Mouse (Mus musculus): ENCODE measurements around the gene Cd22.

GRCm38 (mm10) chr7:30873083-30873482 is 7.1 kb downstream of the Cd22 start:
- TF ChIP-seq CTCF (conservative IDR thresholded peaks at IDR 0.05 in 1 of 2, IDR thresholded peaks at IDR 0.05 in 1 of 2; ENCODE audit: low read depth in 2 of 2, low read length in 2 of 2) (peak; percentile 18 to 87; a peak in 3 of 4 replicates), POLR2A (IDR thresholded peaks at IDR 0.05; ENCODE audit: low read depth, low read length) (no peak), MAX (IDR thresholded peaks at IDR 0.05; ENCODE audit: low read length) (no peak), GABPA (IDR thresholded peaks at IDR 0.05; ENCODE audit: insufficient replicate concordance, low read depth, low read length) (no peak), E2F4 (IDR thresholded peaks at IDR 0.05; ENCODE audit: insufficient replicate concordance, low read depth, low read length) (no peak), EP300 (IDR thresholded peaks at IDR 0.05; ENCODE audit: low read length) (no peak), SMC3 (IDR thresholded peaks at IDR 0.05; ENCODE audit: low read depth, low read length) (peak; percentile 87), KAT2A (IDR thresholded peaks at IDR 0.05; ENCODE audit: insufficient replicate concordance, low read length) (no peak), UBTF (IDR thresholded peaks at IDR 0.05; ENCODE audit: low read depth, low read length) (no peak), USF2 (conservative IDR thresholded peaks at IDR 0.05; ENCODE audit: low read depth, low read length) (no peak), ZNF384 (IDR thresholded peaks at IDR 0.05; ENCODE audit: low read depth, low read length) (no peak)

All from CH12.LX (cell line).